10 mouse cellular contexts compared by ENCODE assay signal in the genomic region with DNA sequence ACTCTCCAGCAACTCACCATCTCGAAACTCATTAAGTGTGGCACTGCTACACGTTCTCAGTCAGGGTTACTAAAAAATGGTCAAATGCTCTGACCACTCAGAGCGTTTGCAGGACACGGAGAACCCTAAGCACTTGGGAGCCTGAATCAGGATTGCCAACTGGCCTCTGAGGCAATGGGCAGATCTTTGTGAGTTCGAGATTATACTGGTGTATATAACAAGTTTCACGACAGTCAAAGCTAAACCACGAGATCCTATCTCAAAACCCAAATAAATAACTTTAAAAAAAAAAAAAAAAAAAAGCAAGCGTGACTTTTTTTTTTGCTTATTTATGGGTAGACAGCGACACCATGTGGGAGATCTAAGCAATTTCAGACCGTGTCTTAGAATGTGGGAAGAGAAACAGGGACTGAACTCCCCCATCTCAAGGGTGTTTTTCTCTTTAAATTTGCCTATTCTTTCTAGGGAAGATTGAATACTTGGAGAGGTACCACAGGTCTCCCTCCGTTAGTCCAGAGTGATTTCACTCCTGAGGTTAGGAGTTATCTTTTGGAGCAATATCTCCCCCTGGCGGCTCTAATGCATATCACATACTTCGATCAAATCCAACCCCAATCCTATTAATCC. TPM values are rescaled to one million over a fixed set of nuclear protein-coding genes. Genes with fewer than 3 reads are reported as not detected.
DNase-seq lines count a peak whose midpoint lies in the region; ATAC-seq lines count a peak whose summit lies in the region.
"Had no signal": no experiment of that assay in that cellular context is flagged by ENCODE, and none has a peak within 500 bp of the region (broad histone marks: within the 10 kb centered on the region; RNA-seq: fewer than 3 reads in every experiment).

No protein-coding gene starts in this region.

- no peaks in the 10 kb centered on the region for H3K36me3 ChIP-seq in stomach, embryonic 14.5 days (ENCODE audit: control insufficient read depth, insufficient read depth, low read length)

- peak overlapping the region; percentile 95 for H3K4me2 ChIP-seq in stomach, embryonic 14.5 days (replicated peaks; ENCODE audit: low read depth, low read length)

- peak overlapping the region; percentile 48; the same call in 1 of the 2 replicates for H3K9ac ChIP-seq in stomach, embryonic 14.5 days (replicated peaks; ENCODE audit: low read depth, low read length)

- no peak for ATAC-seq in stomach, embryonic 14.5 days (ENCODE audit: insufficient number of reproducible peaks, insufficient read depth, low FRiP score, low read depth)

- intact Hi-C loops in heart, postnatal 10 days (cut with DNase I), result loop anchor here (1.0 to 5.0 kb wide), 4 partner anchors 54 to 364 kb away; a partner anchor contains a TSS

- no peak overlapping the region for H3K27ac ChIP-seq in stomach, embryonic 14.5 days (ENCODE audit: low read length)
- H3K27ac ChIP-seq: macrophage had no signal

- H3K4me3 ChIP-seq in stomach, embryonic 14.5 days (ENCODE audit: low read depth, low read length), result peak overlapping the region; percentile 40

- no peaks in the 10 kb centered on the region for H3K9me3 ChIP-seq in stomach, embryonic 14.5 days (ENCODE audit: control insufficient read depth, low read depth, low read length)

- DNase-seq in adrenal gland, adult 2 months, result peak; percentile 47
- DNase-seq in adrenal gland, postnatal 4 days (ENCODE audit: low spot score in 2 of 2), result no peak
- DNase-seq in MEL-GATA-1-ER (ENCODE audit: extremely low read depth, low read depth), result peak; percentile 32
- DNase-seq in embryo, embryonic 11 days, result peak; percentile 70
- DNase-seq in heart, postnatal 10 days, result peak; percentile 52 to 78
- peak; percentile 34 for DNase-seq in layer of hippocampus, adult 9-11 months
- DNase-seq in mesoderm, embryonic 11.5 days (ENCODE audit: low read depth, low spot score), result peak; percentile 70

- WGBS in stomach, embryonic 14.5 days, result 4% methylated on average over 13 of the region's 13 CpGs

- H3K27me3 ChIP-seq in stomach, embryonic 14.5 days (ENCODE audit: control insufficient read depth, insufficient read depth, low read length), result no peaks in the 10 kb centered on the region

- peaks cover 4% of the 10 kb centered on the region; the same call in 1 of the 2 replicates for H3K4me1 ChIP-seq in stomach, embryonic 14.5 days (ENCODE audit: control insufficient read depth, insufficient read depth, low read length)

RNA-seq across cellular contexts. Expression of a gene that starts 2.8 kb away (rescaled TPM):
- not detected for total RNA-seq in adrenal gland, adult 2 months (2021)
- polyA plus RNA-seq in adrenal gland, adult 2 months (2012; rRNA removed), result 0.03 and 0.11 TPM in 2 replicates
- total RNA-seq in adrenal gland, postnatal 4 days (2021), result under 1 TPM; 0.14 TPM
- not detected for total RNA-seq in heart, postnatal 10 days (2021)
- not detected in 2 replicates for polyA plus RNA-seq in stomach, embryonic 14.5 days (2014; fragmentation: Nextera tagmentation; extraction: Ambion mirVana)
- polyA plus RNA-seq: C2C12, macrophage had no signal

RNA-seq across cellular contexts. Expression of a gene that starts 8.7 kb away (rescaled TPM):
- not detected for total RNA-seq in adrenal gland, adult 2 months (2021)
- 1.1 and 2.0 TPM in 2 replicates for polyA plus RNA-seq in adrenal gland, adult 2 months (2012; rRNA removed)
- under 1 TPM; 0.53 to 0.71 TPM for total RNA-seq in adrenal gland, postnatal 4 days (2021)
- total RNA-seq in heart, postnatal 10 days (2021), result under 1 TPM in 1 of 2 experiments, not detected in 1; 0.53 TPM
- polyA plus RNA-seq in stomach, embryonic 14.5 days (2014; fragmentation: Nextera tagmentation; extraction: Ambion mirVana), result 0.88 and 1.3 TPM in 2 replicates
- polyA plus RNA-seq: macrophage had no signal

RNA-seq across cellular contexts. Expression of a gene that starts 11.1 kb away (rescaled TPM):
- total RNA-seq in adrenal gland, adult 2 months (2021), result 1 to 10 TPM; 2.2 to 4.0 TPM
- polyA plus RNA-seq in adrenal gland, adult 2 months (2012; rRNA removed), result 0.93 and 1.9 TPM in 2 replicates
- 1 to 10 TPM in 1 of 2 experiments, under 1 TPM in 1; 0.90 to 1.8 TPM for total RNA-seq in adrenal gland, postnatal 4 days (2021)
- not detected for total RNA-seq in heart, postnatal 10 days (2021)
- polyA plus RNA-seq in stomach, embryonic 14.5 days (2014; fragmentation: Nextera tagmentation; extraction: Ambion mirVana), result not detected in 2 replicates
- polyA plus RNA-seq: macrophage had no signal

RNA-seq across cellular contexts. Expression of a gene that starts 15.2 kb away (rescaled TPM):
- 10 to 100 TPM in 1 of 2 experiments, 1 to 10 TPM in 1; 5.1 to 14.8 TPM for total RNA-seq in adrenal gland, adult 2 months (2021)
- 26.7 and 48.0 TPM in 2 replicates for polyA plus RNA-seq in adrenal gland, adult 2 months (2012; rRNA removed)
- 10 to 100 TPM; 14.7 to 19.0 TPM for total RNA-seq in adrenal gland, postnatal 4 days (2021)
- total RNA-seq in heart, postnatal 10 days (2021), result 1 to 10 TPM; 8.6 to 9.9 TPM
- polyA plus RNA-seq in stomach, embryonic 14.5 days (2014; fragmentation: Nextera tagmentation; extraction: Ambion mirVana), result 47.9 and 59.5 TPM in 2 replicates

RNA-seq across cellular contexts. Expression of a gene that starts 18.6 kb away (rescaled TPM):
- 1,000 to 10,000 TPM; 1,273 to 1,367 TPM for total RNA-seq in adrenal gland, adult 2 months (2021)
- polyA plus RNA-seq in adrenal gland, adult 2 months (2012; rRNA removed), result 4,822 and 7,346 TPM in 2 replicates
- 100 to 1,000 TPM; 310 to 396 TPM for total RNA-seq in adrenal gland, postnatal 4 days (2021)
- 1,000 to 10,000 TPM; 1,157 to 1,242 TPM for total RNA-seq in heart, postnatal 10 days (2021)
- polyA plus RNA-seq in stomach, embryonic 14.5 days (2014; fragmentation: Nextera tagmentation; extraction: Ambion mirVana), result 40.3 and 47.6 TPM in 2 replicates

Comparison
In these comparisons a context has a peak if more than half of its experiments do, and no peak if none do; other contexts are left out.
1. DNase-seq: peak in adrenal gland, adult 2 months (single experiment), MEL-GATA-1-ER (single experiment), embryo, embryonic 11 days (single experiment), heart, postnatal 10 days (2 of 2), layer of hippocampus, adult 9-11 months (single experiment) and mesoderm, embryonic 11.5 days (single experiment); none in adrenal gland, postnatal 4 days (0 of 2).